Mouse (Mus musculus) neural tube, embryonic 11.5 days (tissue): Measurements from ENCODE around the gene Ubap2. TPM values are rescaled to one million over a fixed set of nuclear protein-coding genes. Genes with fewer than 3 reads are reported as not detected.

Experiments
- ATAC-seq: fragments of 200-750 bp; cut with Nextera tagmentation; 2 replicates; pipeline ENCODE4 v1.8.0; 2017; ENCODE audit warnings: moderate number of reproducible peaks, mild to moderate bottlenecking, moderate TSS enrichment, moderate library complexity; ENCODE audit not compliant: insufficient read depth, low FRiP score, low TSS enrichment
- DNase-seq: peaks from one replicate; pipeline ENCODE4 v3.0.0-alpha.2; 2015; ENCODE audit warnings: low spot score
- H3K27ac ChIP-seq: fragments of 300-500 bp; sonication (generic); 2 replicates; pipeline ENCODE4 v1.5.1; 2014; ENCODE audit warnings: low read depth, mild to moderate bottlenecking, low read length
- H3K27me3 ChIP-seq: fragments of 300-500 bp; sonication (generic); 2 replicates; pipeline ENCODE4 v1.6.1; 2014; ENCODE audit warnings: mild to moderate bottlenecking, low read length, mixed read lengths; ENCODE audit not compliant: control insufficient read depth, insufficient read depth
- H3K36me3 ChIP-seq: fragments of 300-500 bp; sonication (generic); 2 replicates; pipeline ENCODE4 v1.6.1; 2014; ENCODE audit warnings: mild to moderate bottlenecking, low read length, moderate library complexity, mixed read lengths; ENCODE audit not compliant: control insufficient read depth, insufficient read depth
- H3K4me1 ChIP-seq: fragments of 300-500 bp; sonication (generic); 2 replicates; pipeline ENCODE4 v1.6.1; 2014; ENCODE audit warnings: low read length, mixed read lengths; ENCODE audit not compliant: control insufficient read depth, insufficient read depth
- H3K4me2 ChIP-seq: fragments of 300-500 bp; sonication (generic); 2 replicates; pipeline ENCODE4 v1.6.1; 2014; ENCODE audit warnings: low read depth, mild to moderate bottlenecking, moderate library complexity
- H3K4me3 ChIP-seq: fragments of 300-500 bp; sonication (generic); 2 replicates; pipeline ENCODE4 v1.5.1; 2014; ENCODE audit warnings: low read depth, low read length
- H3K9ac ChIP-seq: fragments of 300-500 bp; sonication (generic); 2 replicates; pipeline ENCODE4 v1.6.1; 2014; ENCODE audit warnings: mild to moderate bottlenecking, low read length
- H3K9me3 ChIP-seq: fragments of 300-500 bp; sonication (generic); 2 replicates; pipeline ENCODE4 v1.6.1; 2016; ENCODE audit warnings: low read length; ENCODE audit not compliant: control insufficient read depth
- WGBS: fragments of 180-500 bp; shearing (Covaris S2); extraction: QIAGEN DNeasy Blood & Tissue Kit; methylation state at CpG from one replicate; pipeline ENCODE4 v1.1.7; 2014; 5-methylcytosine and 5-hydroxymethylcytosine counted together
- polyA plus RNA-seq: library from polyadenylated mRNA; unstranded; fragments of >200 nt; fragmentation: Nextera tagmentation; extraction: Ambion mirVana; gene quantifications from 2 replicates; pipeline ENCODE4 v1.2.1, GENCODE M21; 2014

The Ubap2 gene
- polyA plus RNA-seq, 1 experiment from 2014 or later: 76.7 TPM

- H3K4me2 ChIP-seq: no peak overlapping the region
- no peaks in the 10 kb centered on the region; the same call in none of the 2 replicates for H3K36me3 ChIP-seq
- no peak overlapping the region for H3K4me3 ChIP-seq
- no peak for DNase-seq
- ATAC-seq: no peak
- H3K9me3 ChIP-seq: no peaks in the 10 kb centered on the region
- no peaks in the 10 kb centered on the region for H3K27me3 ChIP-seq
- H3K4me1 ChIP-seq: no peaks in the 10 kb centered on the region
- no peak overlapping the region for H3K27ac ChIP-seq
- 93% methylated on average over 6 of the region's 6 CpGs for WGBS
- H3K9ac ChIP-seq: no peak overlapping the region
These were observed 32.5 kb upstream of the Ubap2 start for GRCm38 (mm10) chr4:41307406-41307805.

- Histone ChIP-seq H3K4me2 (no peak overlapping the region), H3K36me3 (peaks cover 5% of the 10 kb centered on the region; the same call in 1 of the 2 replicates), H3K27ac (no peak overlapping the region), H3K9me3 (no peaks in the 10 kb centered on the region), H3K4me3 (no peak overlapping the region), H3K27me3 (no peaks in the 10 kb centered on the region), H3K4me1 (no peaks in the 10 kb centered on the region), H3K9ac (no peak overlapping the region)
- no peak for DNase-seq
- 71% methylated on average over 3 of the region's 3 CpGs for WGBS
- ATAC-seq: no peak
These were observed 29.4 kb upstream of the Ubap2 start for GRCm38 (mm10) chr4:41304302-41304701.

GRCm38 (mm10) chr4:41303671-41304070 is 28.7 kb upstream of the Ubap2 start:
- no peak overlapping the region for H3K4me2 ChIP-seq
- no peaks in the 10 kb centered on the region for H3K9me3 ChIP-seq
- DNase-seq (no peak), ATAC-seq (no peak)
- H3K36me3 ChIP-seq: peaks cover 6% of the 10 kb centered on the region; the same call in 1 of the 2 replicates
- H3K27ac ChIP-seq: no peak overlapping the region
- no peaks in the 10 kb centered on the region for H3K27me3 ChIP-seq
- H3K4me3 ChIP-seq: no peak overlapping the region
- no peaks in the 10 kb centered on the region for H3K4me1 ChIP-seq
- H3K9ac ChIP-seq: no peak overlapping the region
- WGBS: 92% methylated on average over 7 of the region's 7 CpGs

- H3K27me3 ChIP-seq: no peaks in the 10 kb centered on the region
- ATAC-seq: no peak
- no peaks in the 10 kb centered on the region for H3K4me1 ChIP-seq
- no peak overlapping the region for H3K9ac ChIP-seq
- 93% methylated on average over 5 of the region's 5 CpGs for WGBS
- H3K36me3 ChIP-seq: peaks cover 17% of the 10 kb centered on the region
- no peak overlapping the region for H3K4me3 ChIP-seq
- DNase-seq: no peak
- H3K9me3 ChIP-seq: no peaks in the 10 kb centered on the region
- H3K4me2 ChIP-seq: no peak overlapping the region
- no peak overlapping the region for H3K27ac ChIP-seq
These were observed 24.0 kb upstream of the Ubap2 start for GRCm38 (mm10) chr4:41298976-41299375.

- Histone ChIP-seq H3K4me1 (no peaks in the 10 kb centered on the region), H3K4me2 (no peak overlapping the region), H3K9ac (no peak overlapping the region), H3K4me3 (no peak overlapping the region), H3K27me3 (no peaks in the 10 kb centered on the region), H3K27ac (no peak overlapping the region), H3K9me3 (no peaks in the 10 kb centered on the region), H3K36me3 (peaks cover 25% of the 10 kb centered on the region)
- DNase-seq (no peak), ATAC-seq (no peak)
- 95% methylated on average over 7 of the region's 7 CpGs for WGBS
These were observed 21.0 kb upstream of the Ubap2 start for GRCm38 (mm10) chr4:41295960-41296359.

GRCm38 (mm10) chr4:41295507-41295906 is 20.6 kb upstream of the Ubap2 start:
- H3K4me1 ChIP-seq: no peaks in the 10 kb centered on the region
- H3K9ac ChIP-seq: no peak overlapping the region
- H3K4me3 ChIP-seq: no peak overlapping the region
- no peaks in the 10 kb centered on the region for H3K9me3 ChIP-seq
- no peak overlapping the region for H3K27ac ChIP-seq
- ATAC-seq (no peak), DNase-seq (no peak)
- H3K27me3 ChIP-seq: no peaks in the 10 kb centered on the region
- H3K36me3 ChIP-seq: peaks cover 25% of the 10 kb centered on the region
- 95% methylated on average over 11 of the region's 11 CpGs for WGBS
- no peak overlapping the region for H3K4me2 ChIP-seq

- no peak overlapping the region for H3K4me2 ChIP-seq
These were observed 19.0 kb upstream of the Ubap2 start for GRCm38 (mm10) chr4:41293907-41294306.

GRCm38 (mm10) chr4:41289802-41290201 is 14.9 kb upstream of the Ubap2 start:
- Histone ChIP-seq H3K36me3 (peaks cover 12% of the 10 kb centered on the region), H3K4me2 (no peak overlapping the region), H3K27me3 (no peaks in the 10 kb centered on the region), H3K9ac (no peak overlapping the region), H3K4me1 (no peaks in the 10 kb centered on the region), H3K4me3 (no peak overlapping the region), H3K27ac (no peak overlapping the region), H3K9me3 (no peaks in the 10 kb centered on the region)
- DNase-seq (no peak), ATAC-seq (no peak)
- 64% methylated on average over 7 of the region's 7 CpGs for WGBS

More at GRCm38 (mm10) chr4:41293907-41294306, 19.0 kb upstream of the Ubap2 start:
- DNase-seq: no peak
- Histone ChIP-seq H3K27me3 (no peaks in the 10 kb centered on the region), H3K9me3 (no peaks in the 10 kb centered on the region), H3K9ac (no peak overlapping the region), H3K27ac (no peak overlapping the region), H3K4me1 (no peaks in the 10 kb centered on the region), H3K36me3 (peaks cover 23% of the 10 kb centered on the region), H3K4me3 (no peak overlapping the region)
- 88% methylated on average over 4 of the region's 4 CpGs for WGBS
- ATAC-seq: no peak

GRCm38 (mm10) chr4:41286420-41286819 is 11.5 kb upstream of the Ubap2 start:
- H3K4me3 ChIP-seq: no peak overlapping the region
- ATAC-seq (no peak), DNase-seq (no peak)
- H3K27ac ChIP-seq: no peak overlapping the region
- H3K27me3 ChIP-seq: no peaks in the 10 kb centered on the region
- H3K9ac ChIP-seq: no peak overlapping the region
- no peaks in the 10 kb centered on the region for H3K9me3 ChIP-seq
- no peak overlapping the region for H3K4me2 ChIP-seq
- no peaks in the 10 kb centered on the region; the same call in 1 of the 2 replicates for H3K36me3 ChIP-seq
- WGBS: 29% methylated on average over 3 of the region's 3 CpGs
- H3K4me1 ChIP-seq: no peaks in the 10 kb centered on the region
